ENCODE assay signal across 8 mouse cellular contexts in the genomic region with DNA sequence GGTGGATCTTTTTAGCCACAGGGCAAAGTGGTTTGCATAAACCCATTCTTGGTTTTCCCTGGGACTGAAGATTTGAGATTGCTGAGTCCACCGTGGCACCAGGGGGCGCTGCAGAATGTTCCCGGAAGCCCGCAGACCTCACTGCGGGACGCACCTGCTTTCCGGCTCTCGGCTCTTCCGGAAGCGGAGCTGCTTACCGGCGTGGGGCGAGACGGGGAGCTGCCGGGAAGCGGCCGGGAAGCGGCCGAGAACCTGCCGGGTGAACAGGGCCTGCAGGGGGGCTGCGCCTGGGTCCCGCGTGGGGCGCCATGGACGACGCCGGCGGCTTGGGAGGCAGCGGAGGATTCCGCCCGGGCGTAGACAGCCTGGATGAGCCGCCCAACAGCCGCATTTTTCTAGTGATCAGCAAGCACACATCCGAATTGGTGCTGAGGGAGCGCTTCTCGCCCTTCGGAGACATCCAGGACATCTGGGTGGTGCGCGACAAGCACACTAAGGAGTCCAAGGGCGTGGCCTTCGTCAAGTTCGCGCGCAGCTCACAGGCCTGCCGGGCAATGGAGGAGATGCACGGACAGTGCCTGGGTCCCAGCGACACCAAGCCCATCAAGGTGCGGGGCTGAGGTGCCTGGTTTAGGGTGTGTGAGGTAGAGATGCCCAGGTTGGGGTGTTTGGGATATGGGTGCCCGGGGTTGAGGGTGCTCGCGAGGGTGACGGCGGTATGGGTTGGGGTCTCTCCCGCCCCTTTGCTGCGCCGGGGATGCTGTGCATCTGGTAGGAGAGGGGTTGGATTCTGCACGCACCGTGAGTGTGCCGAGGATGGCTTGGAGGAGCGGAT. TPM values are rescaled to one million over a fixed set of nuclear protein-coding genes. Genes with fewer than 3 reads are reported as not detected.
DNase-seq lines count a peak whose midpoint lies in the region; ATAC-seq and TF ChIP-seq lines count a peak whose summit lies in the region.

A gene (plus strand): TSS at position 164 of the 835 bp plus-strand sequence.

- TF ChIP-seq CTCF in lung, adult 2 months (IDR thresholded peaks at IDR 0.05; ENCODE audit: insufficient read depth, low read length): peak; percentile 76

- peaks cover 2% of the 10 kb centered on the region in 2 experiments; a peak in 1 of 4 replicates for H3K4me1 ChIP-seq in ES-E14 (ENCODE audit: control insufficient read depth in 2 of 2, insufficient read depth in 2 of 2, low read length in 2 of 2, poor library complexity in 1 of 2)
- peaks cover 11% of the 10 kb centered on the region for H3K4me1 ChIP-seq in forebrain, embryonic 15.5 days
- peaks cover 3% of the 10 kb centered on the region; the same call in 1 of the 2 replicates for H3K4me1 ChIP-seq in lung, adult 2 months (ENCODE audit: control insufficient read depth, insufficient read depth, low read length)

- H3K27me3 ChIP-seq in forebrain, embryonic 15.5 days: no peaks in the 10 kb centered on the region

- H3K4me2 ChIP-seq in forebrain, embryonic 15.5 days (replicated peaks): peak within 1 kb of the TSS; percentile 87

- H3K36me3 ChIP-seq in ES-E14 (ENCODE audit: control insufficient read depth, insufficient read depth, low read length, poor library complexity, severe bottlenecking): peaks cover 2% of the 10 kb centered on the region
- H3K36me3 ChIP-seq in forebrain, embryonic 15.5 days: peaks cover 25% of the 10 kb centered on the region

- peak; percentile 93 for DNase-seq in ES-E14 (ENCODE audit: low read depth, low spot score)
- peak; percentile 84 for DNase-seq in cerebellum, adult 11-12 months
- DNase-seq in heart, postnatal 25 days (ENCODE audit: low spot score): peak; percentile 56
- peak; percentile 79 to 91 for DNase-seq in layer of hippocampus, adult 18-20 months (ENCODE audit: low spot score in 2 of 2)
- peak; percentile 86 for DNase-seq in lung, adult 2 months
- DNase-seq in thymus, adult 18-20 months: peak; percentile 69 to 77

- peak within 1 kb of the TSS; percentile 70 to 92 for H3K4me3 ChIP-seq in ES-E14 (ENCODE audit: insufficient read depth in 1 of 2, low read depth in 1 of 2, low read length in 2 of 2, poor library complexity in 1 of 2, severe bottlenecking in 1 of 2)
- peak within 1 kb of the TSS; percentile 93 for H3K4me3 ChIP-seq in forebrain, embryonic 15.5 days
- H3K4me3 ChIP-seq in lung, adult 2 months (replicated peaks; ENCODE audit: extremely low read depth, low read depth, low read length): peak within 1 kb of the TSS; percentile 95

- no peaks in the 10 kb centered on the region for H3K9me3 ChIP-seq in ES-E14 (ENCODE audit: control insufficient read depth, insufficient read depth, low read depth, low read length)
- no peaks in the 10 kb centered on the region for H3K9me3 ChIP-seq in forebrain, embryonic 15.5 days

- peak within 1 kb of the TSS; percentile 42 for H3K27ac ChIP-seq in ES-E14 (ENCODE audit: insufficient read depth, low read depth, low read length, poor library complexity, severe bottlenecking)
- H3K27ac ChIP-seq in forebrain, embryonic 15.5 days (replicated peaks): peak within 1 kb of the TSS; percentile 65

- ATAC-seq in forebrain, embryonic 15.5 days (replicated peaks): peak; percentile 92
- peak; percentile 86 for ATAC-seq in neutrophil, adult 5-6 weeks (ENCODE audit: extremely low read depth, insufficient number of reproducible peaks, low FRiP score, poor library complexity, severe bottlenecking)

- peak within 1 kb of the TSS; percentile 90 for H3K9ac ChIP-seq in ES-E14 (ENCODE audit: insufficient read depth, low read depth, low read length, poor library complexity, severe bottlenecking)
- H3K9ac ChIP-seq in forebrain, embryonic 15.5 days (replicated peaks): peak within 1 kb of the TSS; percentile 90

- under 1% methylated on average over 61 of the region's 61 CpGs for WGBS in forebrain, embryonic 15.5 days
- WGBS in lung, adult 2 months: under 1% methylated on average over 61 of the region's 61 CpGs

- intact Hi-C loops in heart, postnatal 25 days (cut with DNase I): loop anchor here (2.0 to 10.0 kb wide), 2 partner anchors 37 to 245 kb away; a partner anchor contains a TSS

- in situ Hi-C loops in ES-E14 (cut with MboI; ENCODE audit: low sequenced_read_pairs in 2 of 2, unreplicated experiment in 2 of 2): no loop called here

- TF ChIP-seq POLR2A in lung, adult 2 months (IDR thresholded peaks at IDR 0.05; ENCODE audit: borderline replicate concordance, extremely low read depth, low read depth, low read length): no peak

TF ChIP-seq in ES-E14, 5 proteins besides CTCF, POLR2A, EP300 and RAD21:
- TF ChIP-seq ZNF384 (IDR thresholded peaks at IDR 0.05; ENCODE audit: low read depth, low read length) (peak; percentile 35; the same call in 1 of the 2 replicates), ZC3H11A (IDR thresholded peaks at IDR 0.05; ENCODE audit: borderline replicate concordance, low read depth, low read length) (no peak), HCFC1 (IDR thresholded peaks at IDR 0.05; ENCODE audit: borderline replicate concordance, insufficient read depth, low read length) (peak; percentile 65; the same call in 1 of the 2 replicates), CHD2 (IDR thresholded peaks at IDR 0.05; ENCODE audit: low read depth, low read length) (no peak)

RNA-seq across cellular contexts. Expression of the gene that starts here (rescaled TPM):
- 27.5 and 35.3 TPM in 2 replicates for total RNA-seq in ES-E14 (2012; rRNA removed)
- 18.3 and 19.7 TPM in 2 replicates for polyA plus RNA-seq in forebrain, embryonic 15.5 days (2015; fragmentation: Nextera tagmentation; extraction: Ambion mirVana)
- 10 to 100 TPM; 19.2 to 22.0 TPM for total RNA-seq in heart, postnatal 25 days (2021)
- 10 to 100 TPM; 42.5 to 45.6 TPM for total RNA-seq in layer of hippocampus, adult 18-20 months (2021)
- 9.5 and 12.0 TPM in 2 replicates for polyA plus RNA-seq in lung, adult 2 months (2012; rRNA removed)
- total RNA-seq in neutrophil, adult 5-6 weeks (2017): 35.8 and 39.7 TPM in 2 replicates

Comparison
In these comparisons a context has a peak if more than half of its experiments do, and no peak if none do; other contexts are left out.
1. Peak in every context shown above with its lines: DNase-seq, ATAC-seq, H3K4me3 ChIP-seq and H3K27ac ChIP-seq.